Mouse (Mus musculus) heart, adult 2 months (tissue): ENCODE measurements around the gene Crybg1.

Source experiments
- CTCF ChIP-seq: fragments of 200-600 bp; IDR thresholded peaks from 2 replicates; pipeline ENCODE4 v1.8.1; 2022; ENCODE audit warnings: antibody characterized with exemption, mild to moderate bottlenecking, moderate library complexity
- POLR2A ChIP-seq: fragments of 200-500 bp; IDR thresholded peaks from 2 replicates; pipeline ENCODE4 v1.6.1; 2011; ENCODE audit warnings: mild to moderate bottlenecking, low read depth, low read length, control low read depth; ENCODE audit not compliant: insufficient read depth

- TF ChIP-seq CTCF (no peak), POLR2A (no peak)
Measured at GRCm38 (mm10) chr10:44008808-44009207, 139.8 kb downstream of the Crybg1 start.
